Mouse (Mus musculus) olfactory bulb, adult 2 months (tissue): ENCODE results near the gene Matn4.

Experiments used
- CTCF ChIP-seq: fragments of 200-500 bp; IDR thresholded peaks from 2 replicates; pipeline ENCODE4 v1.5.1; 2012; ENCODE audit warnings: low read depth, mild to moderate bottlenecking, low read length, moderate library complexity; ENCODE audit not compliant: insufficient read depth
- POLR2A ChIP-seq: fragments of 200-500 bp; IDR thresholded peaks from 2 replicates; pipeline ENCODE4 v1.6.1; 2012; ENCODE audit warnings: mild to moderate bottlenecking, low read depth, low read length, moderate library complexity; ENCODE audit not compliant: insufficient read depth

GRCm38 (mm10) chr2:164423464-164423863 is 18.5 kb upstream of the Matn4 start:
- TF ChIP-seq CTCF = no peak
- no peak for TF ChIP-seq POLR2A
